Mouse (Mus musculus) activated CD4-positive, CD25-positive, alpha-beta regulatory T cell, adult 4 months (primary cell): Measurements from ENCODE around the gene Prrc2a. TPM values are rescaled to one million over a fixed set of nuclear protein-coding genes. Genes with fewer than 3 reads are reported as not detected.

Experiments used
- ATAC-seq: one replicate; pipeline ENCODE4 v1.8.0; 2017
- polyA plus RNA-seq, 2 experiments: library from polyadenylated mRNA; unstranded; fragments of 100-300 nt; shearing (Covaris generic); gene quantifications; one replicate each; pipeline ENCODE4 v1.2.1; 2017

Prrc2a gene
- polyA plus RNA-seq, 2 experiments from 2014 or later: 38.8 to 78.9 TPM

- ATAC-seq: no peak
Measured at GRCm38 (mm10) chr17:35189186-35189585, 24.5 kb upstream of the Prrc2a start.

- no peak for ATAC-seq
Measured at GRCm38 (mm10) chr17:35187959-35188610, 23.4 kb upstream of the Prrc2a start, which contains the start of gene Lst1. TSS of gene Lst1 (minus strand) at chr17:35188439.

GRCm38 (mm10) chr17:35187345-35187744 is 22.6 kb upstream of the Prrc2a start:
- ATAC-seq: no peak

GRCm38 (mm10) chr17:35186681-35187080 is 22.0 kb upstream of the Prrc2a start:
- peak; percentile 50 for ATAC-seq

- peak; percentile 21 for ATAC-seq
Measured at GRCm38 (mm10) chr17:35185639-35186611, 21.2 kb upstream of the Prrc2a start.

- ATAC-seq: peak; percentile 55
Measured at GRCm38 (mm10) chr17:35180093-35180492, 15.4 kb upstream of the Prrc2a start.

- no peak for ATAC-seq
Measured at GRCm38 (mm10) chr17:35178528-35178927, 13.8 kb upstream of the Prrc2a start.

GRCm38 (mm10) chr17:35175968-35176367 is 11.3 kb upstream of the Prrc2a start, which contains the start of gene Aif1:
TSS of gene Aif1 (minus strand) at chr17:35176068.
- ATAC-seq: no peak

- ATAC-seq: no peak
Measured at GRCm38 (mm10) chr17:35175382-35175781, 10.7 kb upstream of the Prrc2a start.

- ATAC-seq: peak; percentile 47
Measured at GRCm38 (mm10) chr17:35174201-35174977, 9.7 kb upstream of the Prrc2a start.

- ATAC-seq: peak; percentile 80
Measured at GRCm38 (mm10) chr17:35173329-35173728, 8.6 kb upstream of the Prrc2a start.

- ATAC-seq: peak; percentile 44
Measured at GRCm38 (mm10) chr17:35172445-35173234, 7.9 kb upstream of the Prrc2a start.

GRCm38 (mm10) chr17:35168541-35169207 is 4.0 kb upstream of the Prrc2a start:
- ATAC-seq: no peak

GRCm38 (mm10) chr17:35167794-35168193 is 3.1 kb upstream of the Prrc2a start:
- ATAC-seq: no peak

GRCm38 (mm10) chr17:35166352-35167035 is 1.8 kb upstream of the Prrc2a start:
- peak; percentile 9 for ATAC-seq

- ATAC-seq: no peak
Measured at GRCm38 (mm10) chr17:35165451-35166155, 906 bp upstream of the Prrc2a start.

GRCm38 (mm10) chr17:35164218-35164567 is 504 bp downstream of the Prrc2a start:
- ATAC-seq: no peak

GRCm38 (mm10) chr17:35163326-35164081 is 1.2 kb downstream of the Prrc2a start:
- ATAC-seq: no peak

GRCm38 (mm10) chr17:35162730-35163129 is 2.0 kb downstream of the Prrc2a start:
- ATAC-seq: no peak
